Mouse (Mus musculus) spleen, adult 2 months (tissue): Measurements from ENCODE around the gene Ndufs2. TPM values are rescaled to one million over a fixed set of nuclear protein-coding genes. Genes with fewer than 3 reads are reported as not detected.
A peak's percentile ranks its signal among the peaks of the same experiment; 100 is the strongest.

ENCODE experiments used
- DNase-seq, 2 experiments: peaks; one replicate each; pipeline versions ENCODE4 v3.0.0 to v3.0.0-alpha.2; 2012 to 2021; ENCODE audit warnings: low spot score in 2 of 2, low read depth in 1 of 2
- H3K27ac ChIP-seq: fragments of 200-500 bp; 2 replicates; pipeline ENCODE4 v1.5.1; 2012; ENCODE audit warnings: low read length, inconsistent platforms; ENCODE audit not compliant: insufficient read depth
- H3K27me3 ChIP-seq: fragments of 200-500 bp; 2 replicates; pipeline ENCODE4 v1.6.1; 2012; ENCODE audit warnings: mild to moderate bottlenecking, moderate library complexity, low read length, inconsistent platforms; ENCODE audit not compliant: control insufficient read depth, insufficient read depth
- H3K36me3 ChIP-seq: fragments of 200-500 bp; 2 replicates; pipeline ENCODE4 v1.6.1; 2012; ENCODE audit warnings: mild to moderate bottlenecking, low read length, inconsistent platforms; ENCODE audit not compliant: control insufficient read depth, insufficient read depth
- H3K4me1 ChIP-seq: fragments of 200-500 bp; 2 replicates; pipeline ENCODE4 v1.6.1; 2011; ENCODE audit warnings: inconsistent platforms; ENCODE audit not compliant: control insufficient read depth, insufficient read depth, insufficient read length
- H3K4me3 ChIP-seq: fragments of 200-500 bp; 2 replicates; pipeline ENCODE4 v1.5.1; 2011; ENCODE audit warnings: mild to moderate bottlenecking, inconsistent platforms; ENCODE audit not compliant: insufficient read depth, insufficient read length; ENCODE audit errors: extremely low read depth
- CTCF ChIP-seq: fragments of 200-500 bp; IDR thresholded peaks from 2 replicates; pipeline ENCODE4 v1.5.1; 2011; ENCODE audit warnings: mild to moderate bottlenecking, inconsistent platforms; ENCODE audit not compliant: insufficient read depth, insufficient read length, insufficient replicate concordance; ENCODE audit errors: extremely low read depth
- POLR2A ChIP-seq: fragments of 200-500 bp; IDR thresholded peaks from 2 replicates; pipeline ENCODE4 v1.6.1; 2011; ENCODE audit warnings: low read depth, low read length, inconsistent platforms
- WGBS: fragments of 180-500 bp; shearing (Covaris S2); methylation state at CpG from one replicate; pipeline ENCODE4 v1.1.7; 2018; 5-methylcytosine and 5-hydroxymethylcytosine counted together
- polyA plus RNA-seq: library from polyadenylated mRNA; depleted of rRNA; stranded (reverse); fragments of >200 nt; gene quantifications from 2 replicates; pipeline ENCODE4 v1.2.3, GENCODE M21; 2012

Ndufs2 gene
- polyA plus RNA-seq, 1 experiment, result 59.6 TPM

- H3K4me3 ChIP-seq, result no peak overlapping the region
- H3K27me3 ChIP-seq, result no peaks in the 10 kb centered on the region
- H3K27ac ChIP-seq, result no peak overlapping the region
- H3K4me1 ChIP-seq, result no peaks in the 10 kb centered on the region
- WGBS, result 95% methylated on average over 6 of the region's 6 CpGs
- no peak for DNase-seq
- TF ChIP-seq CTCF, result no peak
- TF ChIP-seq POLR2A, result no peak
- H3K36me3 ChIP-seq, result peaks cover 47% of the 10 kb centered on the region
Measured at GRCm38 (mm10) chr1:171237438-171237837, 13.8 kb downstream of the Ndufs2 start.

DNA sequence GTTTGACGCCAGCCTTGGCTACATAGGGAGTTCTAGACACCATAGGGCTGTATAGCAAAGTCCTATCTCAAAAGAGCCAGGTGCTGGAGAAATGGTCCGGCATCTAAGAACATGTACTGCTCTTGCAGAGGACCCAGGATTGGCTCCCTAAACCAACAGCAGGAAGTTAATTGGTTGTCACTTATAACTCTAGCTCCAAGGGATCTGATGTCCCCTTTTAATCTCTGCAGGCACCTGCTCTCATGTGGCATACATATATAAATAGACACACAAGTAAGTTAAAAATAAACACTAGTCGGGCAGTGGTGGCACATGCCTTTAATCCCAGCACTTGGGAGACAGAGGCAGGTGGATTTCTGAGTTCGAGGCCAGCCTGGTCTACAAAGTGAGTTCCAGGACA, 15.4 kb downstream of the Ndufs2 start:
- peaks cover 5% of the 10 kb centered on the region; the same call in 1 of the 2 replicates for H3K4me1 ChIP-seq
- no peak overlapping the region for H3K4me3 ChIP-seq
- H3K36me3 ChIP-seq, result peaks cover 41% of the 10 kb centered on the region
- no peak overlapping the region for H3K27ac ChIP-seq
- TF ChIP-seq CTCF (no peak), POLR2A (no peak)
- no peaks in the 10 kb centered on the region for H3K27me3 ChIP-seq
- DNase-seq, result no peak
- WGBS, result 66% methylated on average over 4 of the region's 4 CpGs

- H3K36me3 ChIP-seq, result peaks cover 32% of the 10 kb centered on the region
- TF ChIP-seq CTCF (no peak), POLR2A (no peak)
- H3K27me3 ChIP-seq, result no peaks in the 10 kb centered on the region
- H3K27ac ChIP-seq, result peak overlapping the region; percentile 59
- no peak for DNase-seq
- peaks cover 5% of the 10 kb centered on the region; the same call in 1 of the 2 replicates for H3K4me1 ChIP-seq
- no peak overlapping the region for H3K4me3 ChIP-seq
- WGBS, result 77% methylated on average over 4 of the region's 4 CpGs
Measured at GRCm38 (mm10) chr1:171234538-171234937, 16.6 kb downstream of the Ndufs2 start.

GRCm38 (mm10) chr1:171234126-171234525, 17.1 kb downstream of the Ndufs2 start, which contains the start of gene Fcer1g:
Fcer1g (minus strand) TSS chr1:171234365.
- Histone ChIP-seq H3K27ac (peak within 1 kb of the TSS; percentile 59), H3K27me3 (no peaks in the 10 kb centered on the region), H3K4me3 (peak within 1 kb of the TSS; percentile 46), H3K36me3 (peaks cover 32% of the 10 kb centered on the region), H3K4me1 (peaks cover 5% of the 10 kb centered on the region; the same call in 1 of the 2 replicates)
- WGBS, result 13% methylated on average over 14 of the region's 14 CpGs
- TF ChIP-seq POLR2A, result no peak
- TF ChIP-seq CTCF, result no peak
- no peak for DNase-seq

DNA sequence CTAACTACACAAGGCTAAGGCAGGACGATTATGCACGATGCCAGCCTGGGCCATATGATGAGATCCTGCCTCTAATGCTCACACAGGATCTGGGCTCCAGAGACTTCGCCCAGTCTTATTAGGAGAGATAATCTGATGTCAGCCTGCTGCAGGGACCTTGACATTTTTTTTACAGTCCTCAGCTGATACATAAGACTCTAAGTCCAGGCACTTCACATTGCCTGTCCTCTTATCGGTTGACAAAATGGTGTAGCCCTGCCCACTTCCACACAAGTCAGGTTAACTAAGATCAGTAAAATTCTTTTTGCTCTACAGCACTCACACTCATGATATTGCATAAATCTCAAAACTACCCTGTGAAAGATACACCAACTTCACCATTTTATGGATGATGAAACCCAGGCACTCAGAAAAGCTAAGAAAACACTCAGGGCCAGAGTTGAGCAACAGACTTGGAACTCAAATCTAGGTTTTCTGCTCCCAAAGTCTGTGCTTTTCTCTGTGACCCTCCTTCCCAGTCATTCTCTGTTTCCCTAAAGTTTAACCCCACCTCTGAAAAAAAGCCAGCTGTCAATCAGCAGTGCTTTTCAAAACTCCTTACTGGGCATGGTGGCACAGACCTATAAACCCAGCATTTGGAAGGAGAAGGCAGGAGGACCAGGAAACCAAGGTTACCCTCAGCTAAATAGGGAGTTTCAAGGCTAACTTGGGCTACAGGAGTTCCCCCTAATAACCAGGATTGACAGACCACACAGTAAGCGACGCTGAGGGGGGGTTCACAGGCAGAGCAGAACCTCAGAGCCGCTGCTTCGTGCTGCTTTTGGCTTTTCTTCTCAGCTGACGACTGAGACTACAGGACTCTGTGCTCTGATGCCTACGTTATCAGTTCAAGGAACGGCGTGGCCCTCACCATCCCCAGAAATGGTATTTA, 18.1 kb downstream of the Ndufs2 start:
- H3K27me3 ChIP-seq, result no peaks in the 10 kb centered on the region
- peak overlapping the region; percentile 58; the same call in 1 of the 2 replicates for H3K27ac ChIP-seq
- DNase-seq, result no peak
- WGBS, result 65% methylated on average over 12 of the region's 12 CpGs
- peaks cover 29% of the 10 kb centered on the region for H3K36me3 ChIP-seq
- TF ChIP-seq CTCF (no peak), POLR2A (no peak)
- H3K4me3 ChIP-seq, result peak overlapping the region; percentile 46; the same call in 1 of the 2 replicates
- peaks cover 5% of the 10 kb centered on the region; the same call in 1 of the 2 replicates for H3K4me1 ChIP-seq

DNA sequence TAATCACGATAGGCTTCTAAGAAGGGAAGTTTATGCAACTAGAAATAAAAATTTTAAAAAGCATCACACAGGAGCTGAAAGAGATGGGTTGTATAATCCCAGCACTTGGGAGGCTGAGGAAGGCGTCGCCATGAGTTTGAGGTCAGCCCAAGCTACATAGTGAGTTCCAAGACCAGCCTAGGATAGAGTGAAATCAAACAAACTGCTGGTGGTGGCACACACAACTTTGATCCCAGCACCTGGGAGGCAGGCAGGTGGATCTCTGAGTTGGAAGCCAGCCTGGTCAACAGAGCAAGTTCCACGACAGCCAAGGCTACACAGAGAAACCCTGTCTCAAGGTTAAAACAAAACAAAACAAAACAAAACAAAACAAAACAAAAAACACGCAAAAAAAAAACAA, 18.8 kb downstream of the Ndufs2 start:
- H3K4me1 ChIP-seq, result peaks cover 5% of the 10 kb centered on the region; the same call in 1 of the 2 replicates
- H3K4me3 ChIP-seq, result 0 out of 2 replicates have a peak overlapping the region, but pooled peaks have one; percentile 4
- TF ChIP-seq POLR2A (no peak), CTCF (no peak)
- peaks cover 22% of the 10 kb centered on the region for H3K36me3 ChIP-seq
- 71% methylated on average over 5 of the region's 5 CpGs for WGBS
- no peaks in the 10 kb centered on the region for H3K27me3 ChIP-seq
- DNase-seq, result no peak
- peak overlapping the region; percentile 2; the same call in 1 of the 2 replicates for H3K27ac ChIP-seq

DNA sequence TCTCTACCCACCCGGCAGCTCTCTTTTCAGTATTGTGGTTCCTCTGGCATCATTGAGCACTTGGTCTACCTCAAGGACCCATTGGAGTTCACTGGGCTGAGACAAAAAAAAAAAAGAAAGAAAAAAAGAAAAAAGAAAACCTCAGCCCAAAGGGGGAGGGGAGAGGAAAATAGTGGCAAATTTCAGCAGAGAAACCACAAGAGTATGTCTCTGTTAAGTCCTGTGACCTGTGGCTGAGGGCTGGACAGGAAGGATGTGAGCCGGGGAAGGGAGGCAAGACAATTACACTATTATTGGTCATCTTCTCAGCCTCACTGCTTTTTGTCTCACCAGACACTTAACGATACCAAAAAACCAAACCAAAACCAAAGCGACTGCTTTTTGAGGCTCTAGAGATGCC, 19.3 kb downstream of the Ndufs2 start:
- Histone ChIP-seq H3K4me1 (peaks cover 5% of the 10 kb centered on the region; the same call in 1 of the 2 replicates), H3K4me3 (peak overlapping the region; percentile 10; the same call in 1 of the 2 replicates), H3K27ac (0 out of 2 replicates have a peak overlapping the region, but pooled peaks have one; percentile 2), H3K27me3 (no peaks in the 10 kb centered on the region), H3K36me3 (peaks cover 17% of the 10 kb centered on the region)
- no peak for DNase-seq
- no peak for TF ChIP-seq CTCF
- WGBS, result 13% methylated on average over 4 of the region's 4 CpGs
